Mouse (Mus musculus) stomach, postnatal 0 days (tissue): Measurements from ENCODE around the gene Rxfp4. TPM values are rescaled to one million over a fixed set of nuclear protein-coding genes. Genes with fewer than 3 reads are reported as not detected.

Experiments used
- ATAC-seq: fragments of 200-750 bp; cut with Nextera tagmentation; 2 replicates; pipeline ENCODE4 v1.8.0; 2017; ENCODE audit not compliant: low FRiP score, low TSS enrichment
- DNase-seq: peaks from one replicate; pipeline ENCODE4 v3.0.0-alpha.2; 2016; ENCODE audit warnings: low spot score
- H3K27ac ChIP-seq: fragments of 300-500 bp; sonication (generic); replicated peaks from 2 replicates; pipeline ENCODE4 v1.5.1; 2014; ENCODE audit warnings: mild to moderate bottlenecking, control low read depth
- H3K27me3 ChIP-seq: fragments of 300-500 bp; sonication (generic); 2 replicates; pipeline ENCODE4 v1.6.1; 2014; ENCODE audit warnings: low read length; ENCODE audit not compliant: control insufficient read depth, insufficient read depth
- H3K36me3 ChIP-seq: fragments of 300-500 bp; sonication (generic); 2 replicates; pipeline ENCODE4 v1.6.1; 2014; ENCODE audit warnings: low read length, mixed read lengths; ENCODE audit not compliant: control insufficient read depth, insufficient read depth
- H3K4me1 ChIP-seq: fragments of 300-500 bp; sonication (generic); replicated peaks from 2 replicates; pipeline ENCODE4 v1.6.1; 2014; ENCODE audit warnings: antibody characterized with exemption; ENCODE audit not compliant: control insufficient read depth, insufficient read depth
- H3K4me2 ChIP-seq: fragments of 300-500 bp; sonication (generic); replicated peaks from 2 replicates; pipeline ENCODE4 v1.6.1; 2014; ENCODE audit warnings: low read depth, mild to moderate bottlenecking, control low read depth, moderate library complexity
- H3K4me3 ChIP-seq: fragments of 300-500 bp; sonication (generic); 2 replicates; pipeline ENCODE4 v1.5.1; 2014; ENCODE audit warnings: low read depth, low read length, control low read depth
- H3K9ac ChIP-seq: fragments of 300-500 bp; sonication (generic); 2 replicates; pipeline ENCODE4 v1.6.1; 2014; ENCODE audit warnings: mild to moderate bottlenecking, low read length, control low read depth, mixed read lengths
- H3K9me3 ChIP-seq: fragments of 300-500 bp; sonication (generic); 2 replicates; pipeline ENCODE4 v1.6.1; 2016; ENCODE audit warnings: low read length; ENCODE audit not compliant: control insufficient read depth
- CTCF ChIP-seq: IDR thresholded peaks from 2 replicates; pipeline ENCODE4 v1.5.1; 2016; ENCODE audit warnings: antibody characterized with exemption, low read depth, mild to moderate bottlenecking, moderate library complexity
- EP300 ChIP-seq: optimal IDR thresholded peaks from 2 replicates; pipeline ENCODE3; 2016; ENCODE audit warnings: antibody characterized with exemption
- WGBS: fragments of 180-500 bp; shearing (Covaris S2); extraction: QIAGEN DNeasy Blood & Tissue Kit; methylation state at CpG from one replicate; pipeline ENCODE4 v1.1.7; 2014; 5-methylcytosine and 5-hydroxymethylcytosine counted together
- polyA plus RNA-seq: library from polyadenylated mRNA; unstranded; fragments of >200 nt; fragmentation: Nextera tagmentation; extraction: Ambion mirVana; gene quantifications from 2 replicates; pipeline ENCODE4 v1.2.1, GENCODE M21; 2015

The Rxfp4 gene
- polyA plus RNA-seq, 1 experiment from 2014 or later: 0.07 TPM

DNA sequence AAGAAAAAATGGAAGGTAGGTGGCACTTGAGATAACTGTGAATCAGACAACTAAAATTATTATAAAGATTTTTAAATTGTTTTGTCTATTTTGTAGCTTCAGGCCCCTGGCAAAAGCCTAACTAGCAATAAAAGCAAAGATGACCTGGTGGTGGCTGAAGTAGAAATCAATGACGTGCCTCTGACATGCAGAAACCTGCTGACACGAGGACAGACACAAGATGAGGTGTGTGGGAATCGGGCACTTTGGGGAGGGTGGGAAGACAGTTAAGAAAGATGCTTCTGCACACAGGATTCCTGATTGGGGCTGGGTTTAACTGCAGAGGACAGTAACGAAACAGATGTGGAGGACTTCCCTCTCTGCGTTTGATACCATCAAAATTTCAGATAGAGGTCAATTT lies 36.1 kb upstream of the Rxfp4 start:
- no peak for TF ChIP-seq CTCF
- no peak for TF ChIP-seq EP300
- H3K36me3 ChIP-seq: peaks cover 24% of the 10 kb centered on the region
- H3K27me3 ChIP-seq: no peaks in the 10 kb centered on the region
- no peak overlapping the region for H3K9ac ChIP-seq
- no peak overlapping the region for H3K4me2 ChIP-seq
- DNase-seq (no peak), ATAC-seq (no peak)
- no peak overlapping the region for H3K4me3 ChIP-seq
- H3K27ac ChIP-seq: no peak overlapping the region
- H3K9me3 ChIP-seq: no peaks in the 10 kb centered on the region
- 81% methylated on average over 5 of the region's 5 CpGs for WGBS
- H3K4me1 ChIP-seq: no peaks in the 10 kb centered on the region

DNA sequence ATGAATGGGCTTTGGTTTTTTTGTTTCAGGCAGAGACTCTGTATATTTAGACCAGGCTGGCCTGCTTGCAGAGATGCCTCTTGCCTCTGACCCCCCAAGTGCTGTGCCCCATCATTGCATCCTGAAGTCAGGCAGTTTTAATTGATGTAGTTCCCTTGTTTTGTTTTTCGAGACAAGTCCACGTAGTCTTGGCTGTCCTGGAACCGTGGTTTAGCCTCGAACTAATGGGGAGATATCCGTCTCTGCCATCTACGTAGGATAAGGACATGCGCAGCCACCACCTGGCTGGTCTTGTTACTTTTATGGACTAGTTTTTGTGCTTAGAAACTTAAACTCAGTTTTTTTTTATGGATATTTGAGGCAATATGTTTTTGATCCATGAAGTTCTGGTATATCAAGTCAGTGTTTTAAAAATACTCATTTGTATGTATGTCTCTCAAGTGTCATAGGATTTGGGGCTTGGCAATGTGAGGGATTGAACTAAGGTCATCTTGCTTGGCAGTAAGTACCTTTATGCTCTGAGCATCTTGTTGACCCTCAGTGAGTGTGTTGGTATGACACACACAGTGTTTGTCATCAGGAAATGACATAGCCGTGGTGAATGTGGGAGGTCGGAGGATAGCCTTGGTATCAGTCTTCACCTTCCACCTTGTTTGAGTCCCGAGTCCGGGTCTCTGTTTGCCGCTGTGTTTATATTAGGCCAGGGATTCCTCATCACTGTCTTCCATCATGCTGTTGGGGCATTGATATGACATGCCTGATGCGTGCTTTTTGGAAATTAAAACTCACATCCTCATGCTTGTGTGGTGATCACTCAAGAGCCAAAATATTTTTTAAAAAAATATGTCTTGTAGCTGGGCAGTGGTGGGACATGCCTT lies 34.0 kb upstream of the Rxfp4 start:
- no peaks in the 10 kb centered on the region for H3K9me3 ChIP-seq
- H3K27ac ChIP-seq: peak overlapping the region; percentile 97; the same call in 1 of the 2 replicates
- WGBS: 6% methylated on average over 13 of the region's 13 CpGs
- ATAC-seq (no peak), DNase-seq (no peak)
- H3K27me3 ChIP-seq: no peaks in the 10 kb centered on the region
- H3K36me3 ChIP-seq: peaks cover 15% of the 10 kb centered on the region
- TF ChIP-seq EP300 (no peak), CTCF (no peak)
- peak overlapping the region; percentile 75 for H3K4me3 ChIP-seq
- H3K4me1 ChIP-seq: no peaks in the 10 kb centered on the region
- peak overlapping the region; percentile 97 for H3K9ac ChIP-seq
- peak overlapping the region; percentile 83 for H3K4me2 ChIP-seq

DNA sequence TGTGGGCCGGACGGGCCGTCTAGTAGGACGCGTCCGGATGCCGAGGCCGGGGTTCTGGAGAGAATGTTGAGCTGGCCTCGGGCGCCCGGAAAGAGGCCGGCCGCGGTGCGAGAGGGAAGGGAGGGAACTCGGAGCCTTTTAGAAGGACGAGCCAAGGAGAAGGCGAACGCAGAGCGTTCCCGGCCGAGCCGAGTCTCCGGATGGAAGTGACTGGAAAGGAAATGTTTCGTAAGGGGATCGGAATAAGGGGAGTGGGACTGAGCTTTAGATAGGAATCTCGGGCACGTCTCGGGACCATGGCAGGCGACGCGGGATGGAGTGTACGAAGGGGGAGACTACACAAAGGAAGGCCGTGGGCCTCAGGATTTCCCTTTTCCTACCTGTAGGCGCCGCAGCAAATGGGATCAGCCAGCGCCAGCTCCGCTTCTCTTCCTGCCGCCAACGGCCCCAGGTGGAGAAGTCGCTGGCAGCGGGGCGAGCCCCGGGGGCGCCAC lies 33.1 kb upstream of the Rxfp4 start:
- ATAC-seq (peak; percentile 45), DNase-seq (peak; percentile 79)
- peak overlapping the region; percentile 83 for H3K4me2 ChIP-seq
- peaks cover 13% of the 10 kb centered on the region for H3K36me3 ChIP-seq
- H3K27ac ChIP-seq: peak overlapping the region; percentile 97
- H3K27me3 ChIP-seq: no peaks in the 10 kb centered on the region
- peak overlapping the region; percentile 75 for H3K4me3 ChIP-seq
- no peaks in the 10 kb centered on the region for H3K9me3 ChIP-seq
- under 1% methylated on average over 44 of the region's 45 CpGs for WGBS
- no peaks in the 10 kb centered on the region for H3K4me1 ChIP-seq
- TF ChIP-seq EP300 (peak; percentile 13), CTCF (peak; percentile 54)
- H3K9ac ChIP-seq: peak overlapping the region; percentile 97

DNA sequence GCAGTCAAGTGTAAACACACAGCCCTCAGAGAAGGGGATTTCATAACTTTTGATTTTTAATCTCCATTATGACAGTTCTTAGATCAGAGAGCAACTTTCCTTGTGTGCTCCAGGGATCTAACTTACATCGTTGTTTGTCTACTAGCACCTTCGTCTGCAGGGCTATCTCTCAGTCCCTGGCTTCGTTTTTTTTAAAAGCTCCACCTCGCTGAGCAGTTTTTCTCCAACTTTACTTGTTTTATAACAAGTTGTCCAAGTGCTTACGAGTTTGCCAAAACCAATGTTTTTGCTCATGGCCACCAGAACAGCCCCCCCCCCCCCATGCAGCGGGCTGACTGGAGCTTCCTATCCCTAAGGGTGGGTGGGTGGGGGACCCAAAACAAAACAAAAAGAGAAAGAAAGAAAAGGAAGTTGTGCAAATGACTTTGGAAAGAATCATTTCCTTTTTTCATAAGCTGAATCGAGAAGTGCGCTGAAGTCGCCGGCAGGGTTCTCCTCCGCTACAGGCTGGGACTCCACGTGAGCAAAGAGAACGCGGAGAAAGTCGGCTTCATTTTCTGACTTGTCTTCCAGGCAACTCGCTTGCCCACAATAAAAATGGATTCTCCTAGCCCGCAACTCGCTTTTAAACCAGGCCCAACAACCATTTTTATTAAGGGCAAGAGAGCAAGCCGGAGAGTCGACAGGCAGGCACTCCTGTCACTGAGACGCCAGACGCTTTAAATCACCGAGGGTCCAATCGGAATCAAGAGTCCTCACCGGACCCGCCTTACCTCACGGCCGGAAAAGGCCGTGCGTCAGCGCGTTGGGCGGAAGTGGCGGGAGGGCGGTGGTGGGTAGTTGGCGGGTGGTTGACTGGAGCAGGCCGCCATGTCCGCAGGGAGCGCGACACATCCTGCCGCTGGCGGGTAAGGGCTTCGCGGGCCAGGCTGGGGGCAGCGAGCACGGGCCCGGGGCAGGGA lies 32.3 kb upstream of the Rxfp4 start, which contains the start of gene Khdc4:
TSS of gene Khdc4 (plus strand) at position 824 of the 962 bp plus-strand sequence.
- WGBS: under 1% methylated on average over 47 of the region's 47 CpGs
- Histone ChIP-seq H3K9ac (peak within 1 kb of the TSS; percentile 97), H3K4me2 (peak within 1 kb of the TSS; percentile 83), H3K27ac (peak within 1 kb of the TSS; percentile 97), H3K27me3 (no peaks in the 10 kb centered on the region), H3K9me3 (no peaks in the 10 kb centered on the region), H3K4me3 (peak within 1 kb of the TSS; percentile 75), H3K4me1 (no peaks in the 10 kb centered on the region), H3K36me3 (peaks cover 8% of the 10 kb centered on the region)
- TF ChIP-seq EP300 (no peak), CTCF (no peak; the same call in none of the 2 replicates)
- DNase-seq (peak; percentile 97), ATAC-seq (peak; percentile 97)

DNA sequence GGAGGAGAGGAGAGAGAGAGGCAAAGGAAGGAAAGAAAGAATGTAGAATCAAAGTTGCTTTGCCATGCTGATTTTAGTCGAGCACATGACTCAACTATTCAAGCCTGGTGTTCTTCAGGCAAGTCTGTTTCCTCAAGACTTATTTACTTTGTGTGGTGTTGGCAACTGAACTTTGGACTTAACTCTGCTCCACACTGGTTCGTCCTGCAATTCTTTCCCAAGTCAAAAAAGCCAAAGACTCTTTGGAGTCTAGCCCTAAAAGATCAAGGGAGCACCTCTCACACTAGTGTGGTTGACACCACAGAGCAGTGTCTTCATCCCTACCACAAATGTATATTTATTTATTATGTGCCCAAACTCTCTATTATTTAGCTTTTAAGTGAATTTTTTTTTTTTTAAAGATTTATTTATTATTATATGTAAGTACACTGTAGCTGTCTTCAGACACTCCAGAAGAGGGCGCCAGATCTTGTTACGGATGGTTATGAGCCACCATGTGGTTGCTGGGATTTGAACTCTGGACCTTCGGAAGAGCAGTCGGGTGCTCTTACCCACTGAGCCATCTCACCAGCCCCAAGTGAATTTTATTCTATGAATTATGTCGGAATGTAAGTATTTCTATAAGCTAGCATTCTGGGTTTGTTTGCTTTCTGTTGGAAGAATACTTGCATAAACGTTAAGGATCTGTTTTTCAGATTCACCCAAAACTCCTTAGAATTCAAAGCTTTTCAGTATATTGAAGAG lies 31.5 kb upstream of the Rxfp4 start:
- ATAC-seq (peak; percentile 74), DNase-seq (peak; percentile 41)
- no peak for TF ChIP-seq EP300
- TF ChIP-seq CTCF: peak; percentile 38
- Histone ChIP-seq H3K9me3 (no peaks in the 10 kb centered on the region), H3K4me2 (peak overlapping the region; percentile 83), H3K9ac (no peak overlapping the region; the same call in 1 of the 2 replicates), H3K27me3 (no peaks in the 10 kb centered on the region), H3K27ac (peak overlapping the region; percentile 92), H3K4me3 (peak overlapping the region; percentile 75), H3K4me1 (no peaks in the 10 kb centered on the region), H3K36me3 (peaks cover under 1% of the 10 kb centered on the region; the same call in 1 of the 2 replicates)
- WGBS: 35% methylated on average over 7 of the region's 8 CpGs
